Mouse (Mus musculus) heart, embryonic 16.5 days (tissue): ENCODE data around the gene Lurap1. TPM values are rescaled to one million over a fixed set of nuclear protein-coding genes. Genes with fewer than 3 reads are reported as not detected.

Experiments used
- ATAC-seq: fragments of 200-750 bp; cut with Nextera tagmentation; replicated peaks from 2 replicates; pipeline ENCODE4 v1.8.0; 2017; ENCODE audit warnings: moderate number of reproducible peaks; ENCODE audit not compliant: insufficient read depth, low FRiP score; ENCODE audit errors: extremely low read depth
- H3K27ac ChIP-seq: fragments of 300-500 bp; sonication (generic); 2 replicates; pipeline ENCODE4 v1.5.1; 2014; ENCODE audit warnings: mild to moderate bottlenecking, low read length, control low read depth, moderate library complexity
- H3K27me3 ChIP-seq: fragments of 300-500 bp; sonication (generic); 2 replicates; pipeline ENCODE4 v1.6.1; 2014; ENCODE audit warnings: low read length, mixed read lengths; ENCODE audit not compliant: control insufficient read depth, insufficient read depth
- H3K36me3 ChIP-seq: fragments of 300-500 bp; sonication (generic); 2 replicates; pipeline ENCODE4 v1.6.1; 2014; ENCODE audit not compliant: control insufficient read depth, insufficient read depth
- H3K4me1 ChIP-seq: fragments of 300-500 bp; sonication (generic); 2 replicates; pipeline ENCODE4 v1.6.1; 2014; ENCODE audit warnings: low read length, mixed read lengths; ENCODE audit not compliant: control insufficient read depth, insufficient read depth
- H3K4me2 ChIP-seq: fragments of 300-500 bp; sonication (generic); 2 replicates; pipeline ENCODE4 v1.6.1; 2014; ENCODE audit warnings: low read depth, mild to moderate bottlenecking, control low read depth, low read length
- H3K4me3 ChIP-seq: fragments of 300-500 bp; sonication (generic); 2 replicates; pipeline ENCODE4 v1.5.1; 2014; ENCODE audit warnings: mild to moderate bottlenecking, control low read depth, low read length
- H3K9ac ChIP-seq: fragments of 300-500 bp; sonication (generic); 2 replicates; pipeline ENCODE4 v1.6.1; 2014; ENCODE audit warnings: low read length, control low read depth
- H3K9me3 ChIP-seq: fragments of 300-500 bp; sonication (generic); replicated peaks from 2 replicates; pipeline ENCODE4 v1.6.1; 2016; ENCODE audit warnings: low read length; ENCODE audit not compliant: control insufficient read depth
- WGBS: fragments of 180-500 bp; shearing (Covaris S2); extraction: QIAGEN DNeasy Blood & Tissue Kit; methylation state at CpG from one replicate; pipeline ENCODE4 v1.1.7; 2014; 5-methylcytosine and 5-hydroxymethylcytosine counted together
- polyA plus RNA-seq: library from polyadenylated mRNA; unstranded; fragments of >200 nt; fragmentation: Nextera tagmentation; extraction: Ambion mirVana; gene quantifications from 2 replicates; pipeline ENCODE4 v1.2.1, GENCODE M21; 2015

The Lurap1 gene
- polyA plus RNA-seq, 1 experiment from 2014 or later = 2.3 TPM

GRCm38 (mm10) chr4:116165708-116166407, 14.7 kb upstream of the Lurap1 start:
- Histone ChIP-seq H3K4me3 (no peak overlapping the region), H3K27me3 (no peaks in the 10 kb centered on the region), H3K9me3 (no peaks in the 10 kb centered on the region), H3K4me2 (no peak overlapping the region), H3K27ac (no peak overlapping the region; the same call in 1 of the 2 replicates), H3K9ac (no peak overlapping the region), H3K36me3 (no peaks in the 10 kb centered on the region), H3K4me1 (peaks cover 14% of the 10 kb centered on the region)
- 67% methylated on average over 8 of the region's 8 CpGs for WGBS
- no peak for ATAC-seq

- 84% methylated on average over 2 of the region's 2 CpGs for WGBS
- Histone ChIP-seq H3K27ac (no peak overlapping the region; the same call in 1 of the 2 replicates), H3K4me3 (no peak overlapping the region), H3K4me2 (no peak overlapping the region), H3K4me1 (peaks cover 21% of the 10 kb centered on the region), H3K36me3 (no peaks in the 10 kb centered on the region), H3K9me3 (no peaks in the 10 kb centered on the region), H3K27me3 (no peaks in the 10 kb centered on the region), H3K9ac (no peak overlapping the region)
- no peak for ATAC-seq
Measured at GRCm38 (mm10) chr4:116164759-116165554, 13.8 kb upstream of the Lurap1 start.

GRCm38 (mm10) chr4:116162142-116162541, 11.0 kb upstream of the Lurap1 start:
- Histone ChIP-seq H3K9me3 (no peaks in the 10 kb centered on the region), H3K27me3 (no peaks in the 10 kb centered on the region), H3K9ac (no peak overlapping the region), H3K27ac (peak overlapping the region; percentile 56; the same call in 1 of the 2 replicates), H3K4me1 (peaks cover 21% of the 10 kb centered on the region), H3K36me3 (peaks cover 20% of the 10 kb centered on the region), H3K4me3 (no peak overlapping the region), H3K4me2 (no peak overlapping the region)
- WGBS = 50% methylated on average over 4 of the region's 4 CpGs
- ATAC-seq = peak; percentile 42; the same call in 1 of the 2 replicates

- Histone ChIP-seq H3K27me3 (no peaks in the 10 kb centered on the region), H3K27ac (peak overlapping the region; percentile 28; the same call in 1 of the 2 replicates), H3K4me1 (peaks cover 21% of the 10 kb centered on the region), H3K36me3 (peaks cover 33% of the 10 kb centered on the region), H3K9me3 (no peaks in the 10 kb centered on the region), H3K4me2 (no peak overlapping the region), H3K9ac (no peak overlapping the region), H3K4me3 (no peak overlapping the region)
- ATAC-seq = 0 out of 2 replicates have a peak, but pooled peaks have one; percentile 30
- 51% methylated on average over 3 of the region's 3 CpGs for WGBS
Measured at GRCm38 (mm10) chr4:116160769-116161168, 9.6 kb upstream of the Lurap1 start.

- H3K9ac ChIP-seq = no peak overlapping the region
- peaks cover 19% of the 10 kb centered on the region for H3K4me1 ChIP-seq
- peak overlapping the region; percentile 28; the same call in 1 of the 2 replicates for H3K27ac ChIP-seq
- 70% methylated on average over 3 of the region's 3 CpGs for WGBS
- no peak for ATAC-seq
- no peaks in the 10 kb centered on the region for H3K9me3 ChIP-seq
- H3K36me3 ChIP-seq = peaks cover 41% of the 10 kb centered on the region
- H3K27me3 ChIP-seq = no peaks in the 10 kb centered on the region
- no peak overlapping the region for H3K4me3 ChIP-seq
- no peak overlapping the region for H3K4me2 ChIP-seq
Measured at GRCm38 (mm10) chr4:116159912-116160311, 8.8 kb upstream of the Lurap1 start.

GRCm38 (mm10) chr4:116157882-116158281, 6.7 kb upstream of the Lurap1 start:
- WGBS = 87% methylated on average over 2 of the region's 2 CpGs
- no peak overlapping the region for H3K9ac ChIP-seq

GRCm38 (mm10) chr4:116152702-116153101, 1.6 kb upstream of the Lurap1 start:
- H3K4me2 ChIP-seq = no peak overlapping the region
- peaks cover 51% of the 10 kb centered on the region for H3K36me3 ChIP-seq
- no peak overlapping the region for H3K27ac ChIP-seq
- peaks cover 14% of the 10 kb centered on the region for H3K4me1 ChIP-seq
- H3K27me3 ChIP-seq = no peaks in the 10 kb centered on the region
- WGBS = 90% methylated on average over 15 of the region's 15 CpGs
- H3K9ac ChIP-seq = no peak overlapping the region
- no peak for ATAC-seq
- no peaks in the 10 kb centered on the region for H3K9me3 ChIP-seq
- H3K4me3 ChIP-seq = no peak overlapping the region

More at GRCm38 (mm10) chr4:116157882-116158281, 6.7 kb upstream of the Lurap1 start:
- H3K4me3 ChIP-seq = no peak overlapping the region
- no peaks in the 10 kb centered on the region for H3K27me3 ChIP-seq
- no peaks in the 10 kb centered on the region for H3K9me3 ChIP-seq
- ATAC-seq = no peak
- H3K27ac ChIP-seq = no peak overlapping the region
- H3K4me2 ChIP-seq = no peak overlapping the region
- peaks cover 58% of the 10 kb centered on the region for H3K36me3 ChIP-seq
- H3K4me1 ChIP-seq = peaks cover 16% of the 10 kb centered on the region

GRCm38 (mm10) chr4:116150862-116151221, 296 bp downstream of the Lurap1 start:
- Histone ChIP-seq H3K27ac (peak overlapping the region; percentile 91), H3K9me3 (0 out of 2 replicates have a peak, but pooled peaks cover 2% of the 10 kb centered on the region), H3K27me3 (no peaks in the 10 kb centered on the region), H3K4me1 (peaks cover 14% of the 10 kb centered on the region), H3K36me3 (peaks cover 36% of the 10 kb centered on the region), H3K4me3 (peak overlapping the region; percentile 91), H3K9ac (peak overlapping the region; percentile 98), H3K4me2 (peak overlapping the region; percentile 90)
- peak; percentile 7; the same call in 1 of the 2 replicates for ATAC-seq
- WGBS = 16% methylated on average over 4 of the region's 4 CpGs
